Mouse (Mus musculus) cerebellum, postnatal 36 days (tissue): Measurements from ENCODE around the gene Rhox11.
A peak's percentile ranks its signal among the peaks of the same experiment; 100 is the strongest.
"Not testable (repeated sequence)": the region's sequence is repeated elsewhere in the genome, so short reads cannot be mapped to it uniquely, and the experiment has no call there.

Source experiments
- DNase-seq, 2 experiments: peaks; one replicate each; pipeline ENCODE4 v3.0.0; 2021 to 2022; ENCODE audit warnings: mixed read lengths in 2 of 2

Rhox11 gene

GRCm38 (mm10) chrX:38085041-38085440 lies at the start of gene Rhox11:
Gene Rhox11 (minus strand): TSS chrX:38085141.
- no peak for DNase-seq

GRCm38 (mm10) chrX:38121478-38121877 lies 36.5 kb upstream of the Rhox11 start:
- no peak for DNase-seq

GRCm38 (mm10) chrX:38120982-38121381 lies 36.0 kb upstream of the Rhox11 start, which contains the start of gene Rhox13:
Gene Rhox13 (plus strand): TSS chrX:38121219.
- no peak for DNase-seq

- no peak for DNase-seq
Observed at GRCm38 (mm10) chrX:38110807-38111206, 25.9 kb upstream of the Rhox11 start, which contains the start of gene Rhox12. Gene Rhox12 (minus strand): TSS chrX:38110907.

GRCm38 (mm10) chrX:38084226-38084625 lies 715 bp downstream of the Rhox11 start:
- peak; percentile 41 to 55 for DNase-seq

- DNase-seq: no peak
Observed at GRCm38 (mm10) chrX:38066175-38066574, 18.8 kb downstream of the Rhox11 start, which contains the start of gene Rhox10. Gene Rhox10 (plus strand): TSS chrX:38066475.

- no peak for DNase-seq
Observed at GRCm38 (mm10) chrX:38061544-38061943, 23.4 kb downstream of the Rhox11 start.

- DNase-seq: not testable (repeated sequence)
Observed at GRCm38 (mm10) chrX:38043014-38043413, 41.9 kb downstream of the Rhox11 start, which contains the start of gene Btg1-ps2. Gene Btg1-ps2 (minus strand): TSS chrX:38043114.

- DNase-seq: no peak
Observed at GRCm38 (mm10) chrX:38039666-38040065, 45.3 kb downstream of the Rhox11 start.

- no peak for DNase-seq
Observed at GRCm38 (mm10) chrX:38033841-38034240, 51.1 kb downstream of the Rhox11 start.
